Mouse (Mus musculus): Measurements from ENCODE around the gene Polrmt.

Gene Polrmt

GRCm38 (mm10) chr10:79745898-79746773 is at the start of gene Polrmt:
Gene Polrmt (minus strand): TSS chr10:79746581.
- DNase-seq (ENCODE audit: low read depth): peak; percentile 98

GRCm38 (mm10) chr10:79795905-79796304 is 49.5 kb upstream of the Polrmt start:
- no peak for DNase-seq (ENCODE audit: low read depth)

GRCm38 (mm10) chr10:79794491-79794931 is 48.1 kb upstream of the Polrmt start:
- DNase-seq (ENCODE audit: low read depth): no peak

GRCm38 (mm10) chr10:79793738-79794490 is 47.5 kb upstream of the Polrmt start:
- no peak for DNase-seq (ENCODE audit: low read depth)

- peak; percentile 85 for DNase-seq (ENCODE audit: low read depth)
Measured at GRCm38 (mm10) chr10:79793051-79793737, 46.8 kb upstream of the Polrmt start, which contains the start of gene Palm. Gene Palm (plus strand): TSS chr10:79793572.

- DNase-seq (ENCODE audit: low read depth): no peak
Measured at GRCm38 (mm10) chr10:79792339-79793040, 46.1 kb upstream of the Polrmt start.

- DNase-seq (ENCODE audit: low read depth): no peak
Measured at GRCm38 (mm10) chr10:79790861-79791260, 44.5 kb upstream of the Polrmt start, which contains the start of gene Prss57. Gene Prss57 (minus strand): TSS chr10:79790961.

GRCm38 (mm10) chr10:79789581-79789980 is 43.2 kb upstream of the Polrmt start:
- DNase-seq (ENCODE audit: low read depth): no peak

- DNase-seq (ENCODE audit: low read depth): peak; percentile 90
Measured at GRCm38 (mm10) chr10:79788386-79789158, 42.2 kb upstream of the Polrmt start.

- peak; percentile 77 for DNase-seq (ENCODE audit: low read depth)
Measured at GRCm38 (mm10) chr10:79783920-79784800, 37.8 kb upstream of the Polrmt start.

- DNase-seq (ENCODE audit: low read depth): no peak
Measured at GRCm38 (mm10) chr10:79783050-79783449, 36.7 kb upstream of the Polrmt start.

- no peak for DNase-seq (ENCODE audit: low read depth)
Measured at GRCm38 (mm10) chr10:79781956-79782355, 35.6 kb upstream of the Polrmt start.

- no peak for DNase-seq (ENCODE audit: low read depth)
Measured at GRCm38 (mm10) chr10:79781139-79781538, 34.8 kb upstream of the Polrmt start.

GRCm38 (mm10) chr10:79780664-79781015 is 34.3 kb upstream of the Polrmt start:
- DNase-seq (ENCODE audit: low read depth): peak; percentile 94

- peak; percentile 99 for DNase-seq (ENCODE audit: low read depth)
Measured at GRCm38 (mm10) chr10:79779784-79780663, 33.6 kb upstream of the Polrmt start.

GRCm38 (mm10) chr10:79779193-79779592 is 32.8 kb upstream of the Polrmt start:
- no peak for DNase-seq (ENCODE audit: low read depth)

- no peak for DNase-seq (ENCODE audit: low read depth)
Measured at GRCm38 (mm10) chr10:79778006-79778405, 31.6 kb upstream of the Polrmt start.

GRCm38 (mm10) chr10:79777103-79777531 is 30.7 kb upstream of the Polrmt start, which contains the start of gene Fstl3:
Gene Fstl3 (plus strand): TSS chr10:79777272.
- DNase-seq (ENCODE audit: low read depth): no peak
